Mouse (Mus musculus) ES-Bruce4 (cell line): ENCODE measurements around the gene Abcf3.

Source experiments
- CTCF ChIP-seq: IDR thresholded peaks from one replicate; pipeline ENCODE4 v1.8.1; 2011; ENCODE audit warnings: low read depth, low read length
- EP300 ChIP-seq: IDR thresholded peaks from 2 replicates; pipeline ENCODE4 v1.6.1; 2011; ENCODE audit warnings: low read depth, low read length; ENCODE audit not compliant: insufficient read depth

- no peak for TF ChIP-seq CTCF
- no peak for TF ChIP-seq EP300
Observed at GRCm38 (mm10) chr16:20517216-20517615, 31.2 kb upstream of the Abcf3 start.
